Mouse (Mus musculus) urinary bladder, postnatal 4 days (tissue): ENCODE data around the gene Map3k10.

Experiments
- DNase-seq, 2 experiments: peaks; one replicate each; pipeline ENCODE4 v3.0.0; 2021 to 2022; ENCODE audit warnings: low spot score in 2 of 2

Gene Map3k10

DNA sequence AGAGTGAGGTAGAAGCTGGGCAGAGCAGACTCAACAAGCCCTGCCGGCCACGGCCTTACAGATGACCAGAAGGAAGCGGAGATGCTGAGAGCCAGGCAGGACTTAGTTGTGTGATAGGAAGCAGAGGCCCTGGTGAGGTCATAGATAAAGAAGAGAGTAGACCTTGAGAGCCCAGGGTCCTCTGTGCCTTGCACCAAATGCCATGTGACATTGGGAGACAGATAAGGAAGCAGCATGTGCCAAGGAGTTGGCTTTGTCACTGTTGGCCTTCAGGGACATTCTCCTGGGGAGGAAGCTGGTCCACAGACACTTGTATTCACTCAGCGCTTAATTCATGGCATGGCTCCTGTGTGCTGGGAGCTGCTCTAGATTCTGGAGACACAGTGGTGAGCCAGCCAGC, 65.1 kb downstream of the Map3k10 start:
- no peak for DNase-seq

GRCm38 (mm10) chr7:27608130-27608529, 66.3 kb downstream of the Map3k10 start:
- no peak for DNase-seq

DNA sequence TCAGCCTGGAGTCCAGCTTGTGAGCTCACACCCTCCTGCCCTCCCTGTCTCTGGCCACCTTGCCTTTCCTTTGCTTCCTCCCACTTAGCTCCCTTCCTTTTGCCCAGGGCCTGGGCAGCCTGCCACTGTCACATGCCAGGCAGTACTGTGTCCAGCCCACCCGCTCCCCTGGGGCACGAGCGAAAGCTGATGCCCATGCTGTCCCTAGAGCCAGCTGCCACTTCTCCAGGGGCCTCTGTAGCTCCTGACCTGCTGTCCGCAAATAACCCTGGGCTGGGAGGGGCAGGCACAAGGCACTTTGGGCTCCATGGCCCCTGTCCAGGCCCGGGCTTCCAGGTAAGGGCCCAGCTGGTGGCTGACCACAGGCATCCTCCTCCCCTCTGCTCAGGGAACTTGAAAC, 66.8 kb downstream of the Map3k10 start:
- DNase-seq = no peak

DNA sequence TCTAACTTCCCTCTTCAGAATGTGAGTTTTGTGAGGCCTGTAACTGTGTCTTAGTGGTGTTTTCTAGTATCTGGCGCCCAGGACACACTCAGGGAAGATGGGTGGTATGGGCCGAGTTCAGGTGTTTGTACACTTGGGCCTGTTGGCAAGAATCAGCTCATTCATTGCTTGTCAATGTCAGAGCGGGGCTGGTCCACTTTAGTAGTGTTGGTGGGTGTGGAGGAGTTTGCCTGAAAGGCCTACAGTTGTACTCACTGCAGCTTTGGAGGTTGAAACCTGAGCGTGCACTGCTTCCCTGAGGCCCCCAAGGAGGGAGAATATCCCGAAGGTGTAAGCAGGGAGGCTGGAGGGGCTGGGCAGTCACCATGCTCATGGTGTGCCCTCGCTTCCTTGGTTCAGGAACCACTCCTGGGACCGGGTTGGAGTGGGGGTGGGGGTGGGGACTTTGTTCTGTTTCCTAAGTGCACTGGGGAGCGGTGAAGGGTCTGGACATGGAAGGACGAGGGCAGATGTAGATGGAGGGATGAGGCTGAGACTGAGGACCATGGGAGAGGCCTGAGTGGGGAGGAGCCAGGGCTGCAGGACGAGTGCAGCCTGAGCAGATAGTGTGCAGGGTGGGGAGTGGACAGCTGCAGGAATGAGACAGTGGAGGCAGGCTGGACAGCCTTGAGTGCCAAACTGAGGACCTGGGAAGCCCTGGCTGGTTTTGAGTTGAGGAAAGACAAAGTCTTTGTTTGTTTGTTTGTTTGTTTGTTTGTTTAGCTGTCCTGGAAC, 67.7 kb downstream of the Map3k10 start:
- DNase-seq = no peak
